Mouse (Mus musculus) hindbrain, embryonic 11.5 days (tissue): ENCODE data around the gene Tgm2. TPM values are rescaled to one million over a fixed set of nuclear protein-coding genes. Genes with fewer than 3 reads are reported as not detected.

ENCODE experiments used
- ATAC-seq: fragments of 200-750 bp; cut with Nextera tagmentation; 2 replicates; pipeline ENCODE4 v1.8.0; 2017; ENCODE audit warnings: mild to moderate bottlenecking, moderate TSS enrichment, moderate library complexity; ENCODE audit not compliant: low FRiP score
- DNase-seq: peaks from one replicate; pipeline ENCODE4 v3.0.0-alpha.2; 2015; ENCODE audit warnings: low spot score
- H3K27ac ChIP-seq: fragments of 300-500 bp; sonication (generic); 2 replicates; pipeline ENCODE4 v1.5.1; 2014; ENCODE audit warnings: mild to moderate bottlenecking, low read depth, low read length
- H3K27me3 ChIP-seq: fragments of 300-500 bp; sonication (generic); 2 replicates; pipeline ENCODE4 v1.6.1; 2014; ENCODE audit warnings: mild to moderate bottlenecking, low read length, moderate library complexity, mixed read lengths; ENCODE audit not compliant: control insufficient read depth, insufficient read depth
- H3K36me3 ChIP-seq: fragments of 300-500 bp; sonication (generic); 2 replicates; pipeline ENCODE4 v1.6.1; 2014; ENCODE audit warnings: mild to moderate bottlenecking, low read length, moderate library complexity, mixed read lengths; ENCODE audit not compliant: control insufficient read depth, insufficient read depth
- H3K4me1 ChIP-seq: fragments of 300-500 bp; sonication (generic); replicated peaks from 2 replicates; pipeline ENCODE4 v1.6.1; 2014; ENCODE audit warnings: low read length, mixed read lengths; ENCODE audit not compliant: control insufficient read depth, insufficient read depth
- H3K4me2 ChIP-seq: fragments of 300-500 bp; sonication (generic); replicated peaks from 2 replicates; pipeline ENCODE4 v1.6.1; 2014; ENCODE audit warnings: mild to moderate bottlenecking, low read depth, low read length
- H3K4me3 ChIP-seq: fragments of 300-500 bp; sonication (generic); 2 replicates; pipeline ENCODE4 v1.5.1; 2014; ENCODE audit warnings: low read depth, low read length
- H3K9ac ChIP-seq: fragments of 300-500 bp; sonication (generic); 2 replicates; pipeline ENCODE4 v1.6.1; 2014; ENCODE audit warnings: low read depth, low read length
- H3K9me3 ChIP-seq: fragments of 300-500 bp; sonication (generic); 2 replicates; pipeline ENCODE4 v1.6.1; 2016; ENCODE audit warnings: low read length; ENCODE audit not compliant: control insufficient read depth
- WGBS: fragments of 180-500 bp; shearing (Covaris S2); extraction: QIAGEN DNeasy Blood & Tissue Kit; methylation state at CpG from one replicate; pipeline ENCODE4 v1.1.7; 2014; 5-methylcytosine and 5-hydroxymethylcytosine counted together
- polyA plus RNA-seq: library from polyadenylated mRNA; unstranded; fragments of >200 nt; fragmentation: Nextera tagmentation; extraction: Ambion mirVana; gene quantifications from 2 replicates; pipeline ENCODE4 v1.2.1, GENCODE M21; 2014

Gene Tgm2
- polyA plus RNA-seq, 1 experiment from 2014 or later, result 4.2 TPM

GRCm38 (mm10) chr2:158180797-158181196 lies 34.6 kb upstream of the Tgm2 start:
- Histone ChIP-seq H3K9ac (no peak overlapping the region), H3K4me3 (no peak overlapping the region), H3K27me3 (no peaks in the 10 kb centered on the region), H3K4me1 (0 out of 2 replicates have a peak, but pooled peaks cover 6% of the 10 kb centered on the region), H3K9me3 (no peaks in the 10 kb centered on the region), H3K27ac (no peak overlapping the region), H3K4me2 (no peak overlapping the region), H3K36me3 (no peaks in the 10 kb centered on the region)
- ATAC-seq (no peak), DNase-seq (peak; percentile 79)
- 38% methylated on average over 9 of the region's 9 CpGs for WGBS

- H3K27ac ChIP-seq, result no peak overlapping the region
- ATAC-seq (peak; percentile 20), DNase-seq (no peak)
- peak overlapping the region; percentile 24 for H3K4me3 ChIP-seq
- H3K9me3 ChIP-seq, result no peaks in the 10 kb centered on the region
- H3K36me3 ChIP-seq, result no peaks in the 10 kb centered on the region
- no peak overlapping the region for H3K9ac ChIP-seq
- H3K4me2 ChIP-seq, result peak overlapping the region; percentile 37
- 0 out of 2 replicates have a peak, but pooled peaks cover 6% of the 10 kb centered on the region for H3K4me1 ChIP-seq
- H3K27me3 ChIP-seq, result no peaks in the 10 kb centered on the region
- WGBS, result 26% methylated on average over 18 of the region's 18 CpGs
These were observed 33.3 kb upstream of the Tgm2 start for GRCm38 (mm10) chr2:158179370-158180111.

GRCm38 (mm10) chr2:158178696-158179369 lies 32.6 kb upstream of the Tgm2 start:
- Histone ChIP-seq H3K36me3 (no peaks in the 10 kb centered on the region), H3K4me1 (0 out of 2 replicates have a peak, but pooled peaks cover 6% of the 10 kb centered on the region), H3K9ac (no peak overlapping the region), H3K4me2 (peak overlapping the region; percentile 37), H3K9me3 (no peaks in the 10 kb centered on the region), H3K4me3 (peak overlapping the region; percentile 24), H3K27ac (no peak overlapping the region), H3K27me3 (no peaks in the 10 kb centered on the region)
- ATAC-seq (peak; percentile 77), DNase-seq (peak; percentile 77)
- 9% methylated on average over 15 of the region's 19 CpGs for WGBS

GRCm38 (mm10) chr2:158178139-158178538 lies 31.9 kb upstream of the Tgm2 start:
- 0 out of 2 replicates have a peak, but pooled peaks cover 6% of the 10 kb centered on the region for H3K4me1 ChIP-seq
- no peak overlapping the region for H3K4me3 ChIP-seq
- no peak overlapping the region for H3K27ac ChIP-seq
- H3K4me2 ChIP-seq, result no peak overlapping the region
- H3K27me3 ChIP-seq, result no peaks in the 10 kb centered on the region
- no peak overlapping the region for H3K9ac ChIP-seq
- no peaks in the 10 kb centered on the region for H3K36me3 ChIP-seq
- ATAC-seq, result no peak
- WGBS, result 81% methylated on average over 4 of the region's 4 CpGs
- DNase-seq, result no peak
- H3K9me3 ChIP-seq, result no peaks in the 10 kb centered on the region

- Histone ChIP-seq H3K9me3 (no peaks in the 10 kb centered on the region), H3K9ac (no peak overlapping the region), H3K4me1 (0 out of 2 replicates have a peak, but pooled peaks cover 6% of the 10 kb centered on the region), H3K36me3 (no peaks in the 10 kb centered on the region), H3K27ac (no peak overlapping the region), H3K27me3 (no peaks in the 10 kb centered on the region), H3K4me3 (no peak overlapping the region), H3K4me2 (no peak overlapping the region)
- 45% methylated on average over 3 of the region's 3 CpGs for WGBS
- no peak for DNase-seq
- ATAC-seq, result no peak
These were observed 31.3 kb upstream of the Tgm2 start for GRCm38 (mm10) chr2:158177574-158177973.

GRCm38 (mm10) chr2:158176763-158177162 lies 30.5 kb upstream of the Tgm2 start:
- DNase-seq (no peak), ATAC-seq (no peak)
- H3K36me3 ChIP-seq, result no peaks in the 10 kb centered on the region
- WGBS, result 94% methylated on average over 9 of the region's 9 CpGs
- H3K4me2 ChIP-seq, result no peak overlapping the region
- H3K27ac ChIP-seq, result no peak overlapping the region
- H3K9ac ChIP-seq, result no peak overlapping the region
- H3K4me3 ChIP-seq, result no peak overlapping the region
- H3K27me3 ChIP-seq, result no peaks in the 10 kb centered on the region
- 0 out of 2 replicates have a peak, but pooled peaks cover 6% of the 10 kb centered on the region for H3K4me1 ChIP-seq
- H3K9me3 ChIP-seq, result no peaks in the 10 kb centered on the region

GRCm38 (mm10) chr2:158175433-158175832 lies 29.2 kb upstream of the Tgm2 start:
- no peak overlapping the region for H3K4me3 ChIP-seq
- no peak for ATAC-seq

GRCm38 (mm10) chr2:158174958-158175357 lies 28.7 kb upstream of the Tgm2 start:
- WGBS, result 90% methylated on average over 15 of the region's 15 CpGs
- no peak for ATAC-seq
- H3K36me3 ChIP-seq, result no peaks in the 10 kb centered on the region
- H3K9ac ChIP-seq, result no peak overlapping the region
- H3K4me2 ChIP-seq, result no peak overlapping the region
- no peaks in the 10 kb centered on the region for H3K27me3 ChIP-seq
- 0 out of 2 replicates have a peak, but pooled peaks cover 6% of the 10 kb centered on the region for H3K4me1 ChIP-seq
- H3K4me3 ChIP-seq, result no peak overlapping the region
- H3K27ac ChIP-seq, result no peak overlapping the region
- H3K9me3 ChIP-seq, result no peaks in the 10 kb centered on the region
- no peak for DNase-seq

More at GRCm38 (mm10) chr2:158175433-158175832, 29.2 kb upstream of the Tgm2 start:
- Histone ChIP-seq H3K27ac (no peak overlapping the region), H3K4me1 (0 out of 2 replicates have a peak, but pooled peaks cover 6% of the 10 kb centered on the region), H3K4me2 (no peak overlapping the region), H3K27me3 (no peaks in the 10 kb centered on the region), H3K9me3 (no peaks in the 10 kb centered on the region), H3K9ac (no peak overlapping the region), H3K36me3 (no peaks in the 10 kb centered on the region)
- DNase-seq, result no peak
- WGBS, result 79% methylated on average over 3 of the region's 3 CpGs
